Mouse (Mus musculus) testis, adult 2 months (tissue): ENCODE data around the gene Ccdc194. TPM values are rescaled to one million over a fixed set of nuclear protein-coding genes. Genes with fewer than 3 reads are reported as not detected.
"Not testable (repeated sequence)": the region's sequence is repeated elsewhere in the genome, so short reads cannot be mapped to it uniquely, and the experiment has no call there.

Experiments used
- H3K27ac ChIP-seq: fragments of 200-500 bp; 2 replicates; pipeline ENCODE4 v1.5.1; 2012; ENCODE audit warnings: low read depth, low read length; ENCODE audit not compliant: control insufficient read depth, insufficient read depth
- H3K27me3 ChIP-seq: fragments of 200-500 bp; 2 replicates; pipeline ENCODE4 v1.6.1; 2012; ENCODE audit warnings: mild to moderate bottlenecking, low read length, moderate library complexity; ENCODE audit not compliant: control insufficient read depth, insufficient read depth
- H3K36me3 ChIP-seq: fragments of 200-500 bp; 2 replicates; pipeline ENCODE4 v1.6.1; 2012; ENCODE audit warnings: mild to moderate bottlenecking, low read length; ENCODE audit not compliant: control insufficient read depth, insufficient read depth
- H3K4me1 ChIP-seq: fragments of 200-500 bp; 2 replicates; pipeline ENCODE4 v1.6.1; 2012; ENCODE audit warnings: low read length; ENCODE audit not compliant: control insufficient read depth, insufficient read depth
- H3K4me3 ChIP-seq: fragments of 200-500 bp; 2 replicates; pipeline ENCODE4 v1.5.1; 2012; ENCODE audit warnings: low read depth, mild to moderate bottlenecking, low read length, moderate library complexity, mixed read lengths; ENCODE audit not compliant: control insufficient read depth
- CTCF ChIP-seq: fragments of 200-500 bp; IDR thresholded peaks from 2 replicates; pipeline ENCODE4 v1.5.1; 2012; ENCODE audit warnings: low read depth, mild to moderate bottlenecking, inconsistent platforms, low read length, moderate library complexity; ENCODE audit not compliant: control insufficient read depth, insufficient read depth, insufficient replicate concordance
- POLR2A ChIP-seq: fragments of 200-500 bp; IDR thresholded peaks from 2 replicates; pipeline ENCODE4 v1.6.1; 2012; ENCODE audit warnings: low read depth, mild to moderate bottlenecking, inconsistent platforms, low read length, moderate library complexity; ENCODE audit not compliant: control insufficient read depth
- polyA plus RNA-seq: library from polyadenylated mRNA; depleted of rRNA; stranded (reverse); fragments of >200 nt; gene quantifications from 2 replicates; pipeline ENCODE4 v1.2.3, GENCODE M21; 2012

The Ccdc194 gene
- polyA plus RNA-seq, 1 experiment: 0.05 TPM

DNA sequence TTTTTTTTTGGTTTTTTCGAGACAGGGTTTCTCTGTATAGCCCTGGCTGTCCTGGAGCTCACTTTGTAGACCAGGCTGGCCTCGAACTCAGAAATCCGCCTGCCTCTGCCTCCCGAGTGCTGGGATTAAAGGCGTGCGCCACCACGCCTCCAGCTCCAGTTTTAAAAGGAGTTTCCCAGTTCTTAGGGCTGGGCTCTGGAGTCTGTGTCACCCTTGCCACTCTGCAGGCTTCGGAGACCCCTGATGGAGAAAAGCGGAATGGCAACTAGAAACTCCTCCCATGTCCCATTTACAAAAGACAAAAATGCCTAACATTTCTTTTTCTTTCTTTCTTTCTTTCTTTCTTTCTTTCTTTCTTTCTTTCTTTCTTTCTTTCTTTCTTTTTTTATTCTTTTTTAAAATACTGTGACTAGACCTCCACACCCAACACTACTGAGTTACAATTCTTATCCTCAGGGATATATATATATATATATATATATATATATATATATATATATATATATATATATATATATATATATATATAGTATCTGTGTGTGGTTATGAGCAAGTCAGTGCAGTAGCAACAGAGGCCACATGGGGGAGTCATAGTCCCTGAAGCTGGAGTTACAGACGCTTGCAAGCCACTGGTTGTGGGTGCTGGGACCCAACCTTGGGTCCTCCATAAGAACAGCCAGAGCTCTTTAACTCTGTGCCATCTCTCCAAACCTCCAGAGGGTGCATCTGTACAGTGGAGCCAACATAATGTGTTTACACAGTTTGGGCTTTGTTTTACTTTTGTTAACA, 6.3 kb downstream of the Ccdc194 start:
- H3K27ac ChIP-seq, H3K4me1 ChIP-seq, H3K27me3 ChIP-seq, H3K36me3 ChIP-seq, H3K4me3 ChIP-seq: not testable (repeated sequence)
- peak; percentile 20; the same call in 1 of the 2 replicates for TF ChIP-seq CTCF

DNA sequence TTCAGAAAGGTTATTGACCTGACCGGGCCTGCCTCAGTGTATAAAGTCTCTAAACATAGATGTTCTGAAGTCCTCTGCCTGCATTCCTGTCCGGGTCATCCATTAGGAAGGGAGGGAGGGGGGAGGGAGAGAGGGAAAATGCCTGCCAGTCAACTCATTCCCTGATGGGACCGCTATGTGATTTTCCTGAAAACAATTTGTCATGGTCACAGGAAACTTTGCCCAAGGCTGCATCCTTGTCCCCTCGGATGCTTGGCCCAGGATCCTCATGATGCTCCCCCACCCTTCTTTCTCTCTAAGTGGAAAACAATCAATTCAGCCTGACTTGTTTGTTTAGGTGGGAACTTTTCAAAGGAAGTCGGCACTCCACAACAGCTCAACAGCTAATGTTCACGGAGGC, 8.7 kb downstream of the Ccdc194 start:
- no peak overlapping the region for H3K27ac ChIP-seq

DNA sequence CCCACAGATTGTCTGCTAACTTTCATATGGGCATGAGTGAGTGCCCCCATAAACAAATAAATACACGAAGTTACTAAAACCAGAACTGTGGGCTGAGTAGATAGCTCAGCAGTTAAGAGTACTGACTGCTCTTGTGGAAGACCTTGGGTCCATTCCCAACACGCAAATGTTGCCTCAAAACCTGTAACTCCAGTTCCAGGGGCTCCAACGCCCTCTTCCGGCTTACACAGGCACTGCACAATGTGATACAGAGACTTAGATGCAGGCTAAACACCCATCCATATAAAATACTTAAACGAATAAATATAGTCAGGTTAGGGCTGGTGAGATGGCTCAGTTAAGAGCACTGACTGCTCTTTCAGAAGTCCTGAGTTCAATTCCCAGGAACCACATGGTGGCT, 10.5 kb downstream of the Ccdc194 start:
- Histone ChIP-seq H3K36me3 (no peaks in the 10 kb centered on the region), H3K4me1 (peaks cover 7% of the 10 kb centered on the region), H3K4me3 (no peak overlapping the region), H3K27me3 (no peaks in the 10 kb centered on the region), H3K27ac (no peak overlapping the region)
- peak; percentile 19; the same call in 1 of the 2 replicates for TF ChIP-seq CTCF
- TF ChIP-seq POLR2A: no peak

More for the DNA sequence above, 8.7 kb downstream of the Ccdc194 start:
- Histone ChIP-seq H3K36me3 (no peaks in the 10 kb centered on the region), H3K4me1 (peaks cover 1% of the 10 kb centered on the region; the same call in 1 of the 2 replicates), H3K27me3 (no peaks in the 10 kb centered on the region), H3K4me3 (no peak overlapping the region)
- TF ChIP-seq POLR2A (no peak), CTCF (no peak)

DNA sequence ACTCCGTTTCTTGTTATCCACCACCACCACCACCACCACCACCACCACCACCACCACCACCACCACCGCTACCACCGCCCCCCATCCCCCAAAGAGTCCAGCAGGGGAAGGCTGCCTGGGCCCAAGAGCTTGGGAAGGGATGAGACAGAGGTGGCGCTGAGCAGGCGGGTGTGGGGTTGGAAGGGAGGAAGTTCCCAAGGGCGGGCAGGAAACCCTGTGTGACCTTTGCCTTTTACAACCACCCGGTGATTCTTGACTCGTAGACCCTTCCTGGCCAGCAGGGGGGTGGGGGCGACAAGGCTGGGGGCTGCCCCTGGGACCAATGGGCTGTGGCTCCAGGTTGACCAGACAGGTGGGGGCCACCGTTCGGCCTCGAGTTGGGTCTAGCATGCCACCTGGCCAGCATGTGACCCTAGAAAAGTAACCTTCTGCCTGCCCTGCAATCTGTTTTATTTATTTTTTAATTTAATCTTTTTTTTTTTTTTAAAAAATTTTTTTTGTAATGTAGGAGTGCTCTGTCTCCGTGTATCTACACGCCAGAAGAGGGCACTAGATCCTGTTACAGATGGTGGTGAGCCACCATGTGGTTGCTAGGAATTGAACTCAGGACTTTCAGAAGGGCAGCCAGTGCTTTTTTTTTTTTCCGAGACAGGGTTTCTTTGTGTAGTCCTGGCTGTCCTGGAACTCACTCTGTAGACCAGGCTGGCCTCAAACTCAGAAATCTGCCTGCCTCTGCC, 12.3 kb downstream of the Ccdc194 start:
- Histone ChIP-seq H3K4me3 (no peak overlapping the region), H3K4me1 (peaks cover 7% of the 10 kb centered on the region), H3K27ac (no peak overlapping the region), H3K27me3 (no peaks in the 10 kb centered on the region), H3K36me3 (no peaks in the 10 kb centered on the region)
- TF ChIP-seq CTCF (no peak), POLR2A (no peak)

DNA sequence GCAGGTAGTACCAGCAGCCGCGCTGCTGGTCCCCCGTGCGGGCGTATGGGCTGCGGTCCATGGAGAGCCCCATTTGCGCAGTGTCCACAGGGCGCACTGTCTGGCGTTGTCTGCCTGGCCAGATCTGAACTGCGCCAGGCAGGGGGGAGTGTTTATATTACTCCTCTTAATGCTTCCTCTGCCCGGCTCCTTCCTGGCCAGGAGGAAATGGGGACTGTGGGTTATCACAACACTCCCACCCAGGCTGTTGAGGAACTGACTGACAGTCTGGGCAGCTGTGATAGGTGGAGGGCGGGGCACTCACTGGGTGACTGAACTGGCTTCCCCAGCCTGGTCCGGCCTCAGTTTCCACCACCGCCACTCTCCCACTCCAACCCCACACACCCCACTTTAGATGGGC, 13.9 kb downstream of the Ccdc194 start, which contains the start of gene Plvap:
TSS of gene Plvap (minus strand) at position 109 of the 400 bp plus-strand sequence.
- no peaks in the 10 kb centered on the region for H3K36me3 ChIP-seq
- no peak within 1 kb of the TSS for H3K27ac ChIP-seq
- H3K4me1 ChIP-seq: peaks cover 19% of the 10 kb centered on the region
- H3K4me3 ChIP-seq: no peak within 1 kb of the TSS
- TF ChIP-seq CTCF (no peak), POLR2A (no peak)
- H3K27me3 ChIP-seq: no peaks in the 10 kb centered on the region

DNA sequence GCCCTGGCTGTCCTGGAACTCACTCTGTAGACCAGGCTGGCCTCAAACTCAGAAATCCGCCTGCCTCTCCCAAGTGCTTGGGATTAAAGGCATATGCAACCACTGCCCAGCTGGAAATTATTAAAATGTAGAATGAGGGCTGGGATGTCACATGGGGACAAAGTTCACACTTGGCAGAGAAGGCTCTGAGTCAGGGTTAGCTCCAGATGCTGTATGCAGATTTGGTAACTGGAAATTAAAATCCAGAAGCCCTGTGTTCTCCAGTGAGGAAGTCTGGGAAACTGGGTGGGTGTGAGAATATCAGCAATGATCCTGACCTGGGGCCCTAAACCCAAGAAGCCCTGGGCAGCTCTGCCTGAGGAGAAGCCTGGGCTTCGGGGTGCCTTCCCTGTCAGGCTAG, 16.2 kb downstream of the Ccdc194 start:
- Histone ChIP-seq H3K27ac (no peak overlapping the region), H3K4me3 (no peak overlapping the region), H3K36me3 (no peaks in the 10 kb centered on the region), H3K4me1 (peaks cover 21% of the 10 kb centered on the region), H3K27me3 (no peaks in the 10 kb centered on the region)
- TF ChIP-seq POLR2A (no peak), CTCF (no peak)

DNA sequence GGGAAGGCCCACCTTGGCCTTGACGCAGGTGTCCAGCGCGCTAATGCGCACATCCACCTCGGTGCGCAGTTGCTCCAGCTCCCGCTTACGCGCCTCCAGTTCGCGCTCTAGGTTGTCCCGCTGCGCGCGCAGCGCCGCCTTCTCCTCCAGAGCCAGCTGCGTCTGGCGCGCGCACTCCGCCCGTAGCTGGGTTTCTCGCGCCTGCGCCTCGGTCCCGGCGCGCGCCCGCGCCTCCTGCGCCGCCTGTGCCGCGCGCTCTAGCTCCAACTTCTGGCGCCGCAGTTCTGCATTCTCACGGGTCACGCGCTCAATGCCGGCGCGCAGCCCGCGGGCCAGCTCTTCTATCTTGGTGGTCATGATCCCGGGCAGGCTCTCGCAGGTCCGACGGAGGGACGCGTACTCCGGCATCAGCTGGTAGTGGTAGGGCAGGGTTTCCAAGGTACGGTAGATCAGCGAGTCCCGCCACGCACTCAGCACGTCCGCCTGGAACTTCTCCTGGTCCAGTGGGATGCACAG, 17.9 kb downstream of the Ccdc194 start:
- no peaks in the 10 kb centered on the region for H3K27me3 ChIP-seq
- peaks cover 21% of the 10 kb centered on the region for H3K4me1 ChIP-seq
- H3K27ac ChIP-seq: no peak overlapping the region
- no peaks in the 10 kb centered on the region for H3K36me3 ChIP-seq
- TF ChIP-seq CTCF (no peak), POLR2A (no peak)
- H3K4me3 ChIP-seq: peak overlapping the region; percentile 61
